Mouse (Mus musculus) cerebellum, adult 11 months (tissue): Measurements from ENCODE around the gene Cnnm1.

ENCODE experiments used
- DNase-seq: peaks from one replicate; pipeline ENCODE4 v3.0.0; 2022

The Cnnm1 gene

DNA sequence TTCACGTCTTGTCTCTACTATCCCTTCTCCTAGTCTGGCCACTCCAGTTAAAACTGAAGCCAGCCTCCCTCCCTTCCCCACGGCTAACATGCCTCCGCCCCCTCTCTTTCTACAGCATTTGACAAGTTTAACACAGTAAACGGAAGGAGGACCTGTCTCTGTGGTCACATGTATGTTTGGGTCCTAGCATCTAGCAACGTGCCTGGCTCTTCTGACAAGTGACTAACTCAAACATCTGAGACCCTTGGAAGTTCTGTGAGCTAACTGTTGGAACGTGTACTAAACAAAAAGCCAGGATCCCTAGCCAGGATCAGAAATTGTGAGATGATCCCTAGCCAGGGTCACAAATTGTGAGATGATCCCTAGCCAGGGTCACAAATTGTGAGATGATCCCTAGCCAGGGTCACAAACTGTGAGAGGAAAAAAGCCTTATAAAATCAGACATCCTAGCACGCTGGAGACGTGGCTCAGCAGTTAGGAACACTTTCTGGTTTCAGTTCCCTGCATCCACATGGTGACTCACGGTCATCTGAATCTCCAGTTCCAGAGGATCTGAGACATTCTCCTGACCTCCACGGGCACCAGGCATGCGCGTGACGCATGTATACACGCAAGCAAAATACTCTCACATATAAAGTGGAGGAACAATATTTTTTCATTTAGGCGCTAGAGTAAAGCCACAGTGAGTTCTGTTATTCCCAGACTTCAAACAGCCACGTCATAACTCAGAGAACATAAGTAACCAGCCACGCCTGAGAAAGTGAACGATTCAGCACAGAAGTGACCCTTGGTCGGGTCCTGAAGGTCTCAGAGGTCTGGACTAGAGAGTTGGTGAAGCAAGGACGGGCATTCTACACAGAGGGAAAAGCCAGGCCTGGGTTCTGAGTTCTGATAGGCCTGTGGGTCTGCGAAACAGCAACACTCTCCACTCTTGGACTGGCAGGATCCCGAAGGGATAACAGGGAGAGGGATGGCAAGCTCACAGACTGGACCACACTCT, 71.7 kb downstream of the Cnnm1 start:
- DNase-seq, result no peak

DNA sequence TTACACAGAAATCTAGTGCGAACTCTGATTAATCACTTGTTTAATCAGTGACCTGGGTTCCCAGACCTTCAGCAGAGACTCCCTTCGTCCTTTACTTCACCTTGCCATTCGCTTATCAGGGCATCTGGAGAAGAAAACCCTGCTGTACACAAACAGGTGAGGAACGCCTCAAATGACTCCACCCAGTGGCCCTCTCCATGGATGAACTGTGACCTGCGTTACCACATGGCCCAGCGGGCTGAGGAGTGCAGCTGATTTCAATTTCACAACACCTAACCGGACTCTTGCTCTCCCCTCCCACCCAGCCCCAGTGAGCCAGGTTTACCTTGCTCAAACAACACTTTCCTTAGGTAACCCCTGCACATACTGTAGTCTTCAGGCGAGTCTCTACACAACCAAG, 73.6 kb downstream of the Cnnm1 start:
- DNase-seq, result no peak

DNA sequence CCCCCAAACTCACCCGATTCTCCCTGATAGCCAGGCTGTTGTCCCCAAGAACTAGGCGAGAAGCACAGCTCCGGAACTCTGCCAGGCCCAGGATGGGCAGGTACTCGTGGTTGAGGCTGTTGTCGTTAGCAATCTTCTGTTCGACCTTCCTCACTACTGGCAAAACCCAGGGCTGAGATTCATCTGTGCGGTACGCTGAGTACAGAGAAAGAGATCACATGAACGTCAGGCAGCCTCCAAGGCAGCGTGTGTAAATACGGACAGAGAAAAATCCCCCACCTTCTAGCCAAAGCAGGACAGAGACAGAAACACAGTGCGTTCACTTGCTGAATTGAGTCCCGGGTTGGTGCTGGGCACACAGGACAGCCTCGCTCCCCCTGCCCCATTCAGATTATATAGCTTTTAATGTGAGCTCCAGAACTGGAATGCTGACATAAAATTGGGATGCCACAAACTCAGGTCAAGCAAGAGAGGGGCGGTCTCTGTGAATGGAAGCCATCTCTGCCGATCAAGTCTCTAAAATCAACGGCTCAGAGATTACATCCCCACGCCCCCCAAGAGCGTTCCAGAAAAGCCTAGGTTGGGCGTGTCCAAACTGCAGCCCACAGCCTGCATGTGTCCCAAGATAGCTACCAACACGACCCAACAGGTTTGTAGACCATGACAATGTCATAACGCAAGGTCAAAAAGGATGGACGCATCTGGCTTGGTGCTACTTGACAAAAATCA, 75.6 kb downstream of the Cnnm1 start:
- no peak for DNase-seq

DNA sequence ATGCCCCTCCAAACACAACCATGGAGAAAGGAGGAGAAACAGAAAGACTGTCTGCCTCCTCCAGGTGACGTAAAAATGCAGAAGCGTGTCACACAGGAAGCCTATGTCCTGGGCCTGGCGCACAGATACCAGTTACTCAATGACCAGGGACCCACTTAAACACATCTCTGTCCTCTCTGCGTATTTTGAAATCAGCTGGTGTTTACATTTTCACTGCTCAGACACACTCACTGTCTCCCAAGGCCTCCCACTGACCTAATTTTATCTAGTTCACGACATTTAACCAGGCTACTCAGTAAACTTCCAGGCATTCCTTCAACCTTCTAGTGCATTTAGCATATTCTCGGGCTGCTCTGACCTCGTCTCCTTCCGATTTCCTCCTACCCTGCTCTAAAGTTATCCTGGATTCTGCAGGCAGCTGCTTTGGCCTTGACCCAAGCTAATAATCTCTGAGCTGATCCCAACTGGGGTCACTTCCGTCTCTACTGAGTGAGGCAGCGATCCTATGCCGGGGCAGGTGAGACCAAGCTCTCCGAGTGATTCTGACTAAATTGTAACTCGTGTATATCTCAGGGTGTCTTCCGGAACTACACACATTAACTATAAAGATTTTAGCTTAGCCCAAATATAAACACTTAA, 76.3 kb downstream of the Cnnm1 start:
- no peak for DNase-seq

DNA sequence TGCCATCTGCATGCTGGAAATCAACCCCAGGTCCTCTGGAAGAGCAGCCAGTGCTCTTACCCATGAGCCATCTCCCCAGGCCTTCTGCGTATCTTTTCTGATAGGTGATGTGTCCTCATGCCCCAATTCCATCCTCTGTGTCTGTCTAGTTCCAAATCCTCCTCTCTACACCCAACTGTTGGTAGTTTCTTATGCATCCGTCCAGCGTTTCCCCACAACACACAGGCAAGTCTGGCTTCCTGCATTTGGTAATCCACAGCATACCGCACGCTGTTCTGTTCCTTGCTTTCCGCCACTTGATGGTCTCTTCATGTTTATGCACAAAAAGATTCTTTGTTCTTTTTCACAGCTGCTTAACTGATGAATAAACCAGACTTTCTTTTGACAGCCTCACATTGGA, 77.1 kb downstream of the Cnnm1 start:
- DNase-seq, result no peak

DNA sequence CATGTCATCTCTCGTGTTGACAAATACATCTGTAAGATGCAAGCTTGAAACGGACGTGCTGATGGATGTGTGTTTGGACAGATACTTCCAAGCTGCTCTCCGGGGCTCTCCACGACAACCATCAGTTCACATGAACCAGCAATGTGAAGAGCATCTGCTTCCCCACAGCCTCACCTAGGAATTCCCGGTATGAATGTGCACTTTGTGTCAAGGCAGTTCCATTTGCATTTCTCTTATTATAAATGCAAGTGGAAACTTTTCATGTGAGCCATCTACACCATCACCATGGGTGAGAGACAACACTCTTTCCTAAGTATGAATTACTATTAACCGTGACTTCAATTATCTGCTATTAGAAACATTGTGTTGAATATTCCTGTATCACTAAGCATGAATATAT, 77.6 kb downstream of the Cnnm1 start:
- DNase-seq, result no peak

DNA sequence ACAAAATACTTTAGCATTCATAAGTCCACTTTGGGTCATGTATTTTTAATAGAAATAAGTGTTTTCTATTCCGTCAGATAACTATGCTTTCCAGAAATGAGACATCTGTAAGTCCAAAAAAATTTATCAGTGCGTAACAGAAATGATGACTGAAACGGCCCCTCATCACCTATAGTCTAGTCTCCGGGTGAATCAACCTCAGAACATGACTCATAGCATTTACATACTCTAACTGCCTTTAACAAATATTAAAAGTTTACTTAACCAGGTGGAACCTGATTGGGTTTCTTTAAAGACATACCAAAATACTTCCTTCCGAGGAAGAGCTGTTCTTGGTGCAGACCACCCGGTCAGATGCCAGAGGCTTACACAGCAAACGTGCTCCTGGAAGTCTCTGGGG, 78.0 kb downstream of the Cnnm1 start:
- no peak for DNase-seq

DNA sequence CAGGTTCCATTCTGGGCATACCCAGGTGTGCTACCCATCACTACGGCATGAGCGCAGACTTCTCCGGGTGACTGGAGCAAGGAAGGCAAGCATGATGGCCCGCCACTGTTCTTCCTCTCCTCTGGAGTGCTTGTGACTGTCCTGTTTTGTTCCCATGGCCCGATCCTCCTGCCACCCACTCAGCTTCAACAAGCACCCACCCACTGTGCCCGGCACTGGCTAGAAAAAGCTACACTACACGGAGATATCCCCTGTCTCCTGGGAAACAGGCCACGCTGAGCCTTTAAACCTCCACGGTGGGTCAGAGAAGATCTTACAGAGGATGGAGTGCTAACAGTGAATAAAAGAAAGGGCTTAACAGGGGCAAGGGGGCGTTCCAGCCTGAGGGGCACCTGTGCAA, 79.0 kb downstream of the Cnnm1 start:
- no peak for DNase-seq

DNA sequence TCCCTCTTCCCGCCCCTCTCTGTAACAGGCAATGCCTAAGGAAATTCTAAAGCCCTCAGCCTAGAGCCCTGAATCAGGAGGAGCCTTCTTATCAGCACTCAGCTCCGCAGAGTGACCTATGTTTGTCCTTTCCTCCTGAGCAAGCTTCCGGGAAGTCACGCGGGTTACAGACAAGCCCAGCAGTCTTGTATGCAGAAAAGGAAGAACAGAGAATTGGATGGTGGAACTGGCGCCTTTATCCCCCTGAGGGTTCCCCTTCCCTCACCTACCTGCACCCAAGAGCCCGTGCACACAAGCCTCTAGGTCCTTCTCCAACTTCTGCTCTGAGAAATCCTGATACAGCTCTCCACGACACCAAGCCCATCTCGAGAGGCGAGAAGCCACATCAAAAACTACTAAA, 80.2 kb downstream of the Cnnm1 start:
- no peak for DNase-seq

DNA sequence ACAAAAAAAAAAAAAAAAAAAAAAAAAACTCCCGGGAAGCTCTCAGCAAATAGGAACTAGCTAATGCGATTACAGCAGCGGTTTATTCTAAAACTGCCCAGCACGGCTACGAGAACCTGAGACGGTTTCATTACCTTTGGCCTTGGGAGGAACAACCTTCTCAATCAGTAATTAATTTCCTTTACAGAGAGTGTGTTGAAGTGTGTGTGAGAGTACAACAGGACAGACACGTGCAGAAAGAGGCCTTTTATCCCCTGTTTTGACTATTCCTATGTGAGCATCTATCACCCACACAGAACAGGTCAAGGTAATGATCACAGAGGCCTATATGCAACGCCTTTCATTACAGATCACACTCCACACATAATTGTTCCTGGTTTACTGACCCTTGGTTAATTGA, 81.1 kb downstream of the Cnnm1 start:
- no peak for DNase-seq

DNA sequence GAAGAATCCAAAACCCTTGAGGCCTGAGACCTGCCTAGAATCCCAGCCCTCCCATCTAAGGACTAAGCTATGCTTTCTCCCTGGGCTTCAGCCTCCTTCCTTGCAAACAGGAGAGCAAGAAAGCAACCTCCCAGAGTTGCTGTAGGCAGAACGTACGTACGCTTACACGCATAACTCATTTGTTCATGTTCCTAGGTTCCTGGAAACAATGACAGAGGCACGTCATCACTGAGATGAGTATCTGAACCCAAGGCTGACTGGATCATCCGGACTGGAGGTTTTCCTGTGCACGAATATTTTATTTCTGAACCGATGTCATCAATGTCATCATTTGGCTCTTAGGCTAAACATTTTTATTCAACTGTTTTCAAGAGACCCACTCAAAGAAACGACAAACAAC, 81.8 kb downstream of the Cnnm1 start:
- no peak for DNase-seq

DNA sequence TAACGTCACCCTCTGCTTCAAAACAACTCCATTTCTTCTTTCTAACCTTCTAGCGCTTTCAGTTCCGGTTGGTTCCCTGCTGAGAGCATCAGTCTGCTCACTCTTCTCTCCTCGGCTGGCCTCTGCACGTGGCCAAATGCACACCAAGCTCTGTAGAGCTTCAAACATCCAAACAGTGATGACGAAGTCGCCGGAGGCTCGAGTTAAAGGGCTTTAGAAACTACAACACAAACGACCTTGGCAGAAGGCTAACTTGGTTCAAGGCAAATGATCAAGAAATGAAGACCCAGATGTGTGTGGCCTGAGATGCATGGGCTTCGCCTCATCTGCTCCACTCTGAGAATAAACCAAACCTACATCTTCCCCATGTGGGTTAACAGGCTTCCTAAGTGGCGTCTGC, 83.3 kb downstream of the Cnnm1 start:
- peak; percentile 37 for DNase-seq

DNA sequence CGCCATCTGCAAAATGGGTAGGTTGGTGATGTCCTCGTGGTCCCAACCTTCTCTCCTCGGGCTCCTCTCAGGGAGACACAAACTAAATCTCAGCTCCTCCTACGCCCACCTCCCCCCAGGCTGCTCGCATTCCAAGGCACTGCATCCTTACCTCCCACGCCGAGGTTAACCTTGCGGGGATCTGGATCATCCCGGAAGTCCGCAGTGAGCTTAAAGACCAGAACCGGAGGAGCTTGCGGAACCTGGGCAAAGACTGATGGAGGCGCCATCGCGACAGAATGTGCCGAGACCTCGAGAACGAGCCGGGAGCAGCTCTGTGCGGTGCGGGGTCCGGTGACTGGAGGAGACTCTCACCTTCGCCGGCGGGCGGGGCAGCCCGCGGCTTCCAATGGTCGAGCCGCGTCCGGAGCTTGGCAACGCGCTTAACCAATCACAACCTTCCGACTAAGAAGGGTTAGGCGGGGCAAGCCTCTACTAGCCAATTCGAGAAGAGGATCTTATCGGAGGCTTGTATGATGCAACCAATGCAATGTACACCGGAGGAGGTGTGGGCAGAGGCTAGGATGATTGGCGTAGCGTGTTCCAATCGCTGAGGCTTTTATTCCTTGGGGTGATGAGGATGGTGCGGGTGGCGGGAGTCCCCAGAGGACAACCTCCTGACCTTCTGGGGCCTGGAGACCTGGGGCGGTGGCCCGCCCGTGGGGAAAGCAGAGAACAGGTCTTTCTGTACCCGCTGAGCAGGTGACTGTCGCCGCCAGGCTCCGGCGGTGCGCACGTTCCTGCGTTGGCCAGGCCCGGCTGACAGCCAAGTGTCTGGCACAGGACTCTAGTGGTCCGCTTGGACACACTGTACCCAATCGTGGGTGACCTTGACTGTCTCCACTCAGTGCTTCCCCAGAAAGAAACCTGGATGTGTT, 84.2 kb downstream of the Cnnm1 start, which contains the start of gene Got1:
Gene Got1, minus strand, starts transcription at position 419 of the 917 bp plus-strand sequence.
- DNase-seq, result peak; percentile 97

DNA sequence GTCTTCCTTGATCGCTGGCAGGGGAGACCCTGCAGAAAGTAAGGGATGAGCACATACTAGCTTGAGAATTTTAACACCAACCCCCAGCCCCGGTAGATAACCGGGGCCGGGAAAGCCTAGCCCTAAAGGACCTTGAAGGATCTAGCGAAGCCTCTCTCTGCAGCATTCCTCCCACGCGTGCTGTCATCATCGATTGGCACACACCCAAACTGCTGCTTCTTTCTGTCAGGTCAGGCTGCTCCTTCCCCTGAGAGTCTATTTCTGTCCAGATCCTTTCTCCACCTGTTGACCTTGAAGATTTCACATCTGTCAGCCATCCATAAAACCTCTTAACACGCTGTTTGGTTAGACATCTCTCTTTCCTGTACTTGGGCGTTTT, 84.9 kb downstream of the Cnnm1 start:
- DNase-seq, result peak; percentile 73

DNA sequence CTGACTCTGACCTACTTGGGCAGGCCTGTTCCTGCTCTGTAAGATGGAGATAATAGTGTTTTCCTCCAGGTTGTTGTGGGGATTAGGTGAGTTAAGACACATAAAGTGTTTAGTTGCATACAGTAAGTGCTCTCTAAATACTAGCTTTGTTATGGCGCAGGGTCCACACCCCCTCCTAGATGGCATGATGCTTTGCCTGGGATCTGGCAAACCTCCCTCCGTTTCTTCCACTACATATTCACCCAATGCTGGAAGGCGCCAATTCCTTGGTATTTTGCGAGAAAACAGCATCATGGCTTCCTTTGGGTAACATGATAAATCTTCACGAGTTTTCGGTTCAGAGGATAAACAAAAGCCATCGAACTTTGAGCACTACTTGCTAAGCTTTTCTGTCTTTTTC, 85.3 kb downstream of the Cnnm1 start:
- no peak for DNase-seq

DNA sequence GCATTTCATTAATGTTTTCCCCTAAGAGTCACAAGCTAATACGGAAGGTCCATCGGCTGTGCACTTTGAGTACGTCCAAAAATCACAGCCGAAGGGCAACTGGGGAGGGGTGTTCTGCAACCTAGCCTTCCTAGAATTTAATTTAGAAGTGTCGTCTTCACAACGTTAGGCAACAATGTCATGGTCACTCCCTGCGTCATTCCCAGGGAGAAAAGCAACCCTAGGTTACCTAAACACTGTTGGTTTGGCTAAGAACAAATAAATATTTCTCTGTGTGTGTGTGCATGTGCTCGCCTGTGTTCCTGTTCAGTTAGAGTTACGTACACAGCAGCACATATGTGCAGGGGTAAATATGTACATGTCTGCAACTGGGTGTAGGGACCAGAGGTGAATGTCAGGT, 85.8 kb downstream of the Cnnm1 start:
- DNase-seq, result no peak

DNA sequence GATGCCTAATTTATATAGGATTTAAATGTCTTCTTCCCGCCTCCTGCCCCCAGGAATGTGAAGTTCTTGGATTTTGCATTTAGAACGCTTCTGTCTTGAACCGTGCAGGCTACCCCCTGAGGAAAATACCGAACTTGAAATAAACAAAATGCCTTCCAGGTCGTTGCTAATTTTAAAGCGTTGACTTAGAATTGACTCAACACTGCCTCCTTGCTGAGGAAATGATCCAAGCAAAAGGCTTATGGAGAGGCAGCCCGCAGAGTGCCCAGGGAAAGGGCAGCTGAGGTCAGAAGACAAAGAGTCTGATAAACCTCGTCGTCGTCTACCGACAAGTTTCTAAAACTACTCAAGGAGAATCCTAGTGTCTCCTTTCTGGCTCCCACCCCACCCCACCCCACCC, 86.9 kb downstream of the Cnnm1 start:
- no peak for DNase-seq

DNA sequence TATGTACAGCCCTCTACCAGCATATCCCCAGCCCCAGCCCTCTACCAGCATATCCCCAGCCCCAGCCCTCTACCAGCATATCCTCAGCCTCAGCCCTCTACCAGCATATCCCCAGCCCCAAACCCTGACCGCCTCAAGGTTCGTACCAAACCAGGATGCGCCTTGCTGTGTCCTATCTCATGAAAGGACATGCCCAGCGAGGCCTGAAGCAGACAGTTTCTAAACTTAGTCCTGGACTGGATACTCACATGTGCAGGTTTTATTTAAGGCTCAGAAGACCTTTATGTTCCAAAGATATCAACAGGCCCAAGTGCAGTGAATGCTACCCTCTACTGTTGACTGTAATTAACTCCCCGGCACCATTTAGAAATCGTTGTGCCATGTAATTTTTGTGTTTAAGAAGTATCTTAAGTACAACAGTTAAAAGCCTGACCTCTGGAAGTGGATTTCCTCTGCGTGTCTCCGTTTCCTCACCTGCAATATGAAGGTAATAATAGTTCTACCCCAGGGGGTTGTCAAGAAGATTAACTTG, 87.9 kb downstream of the Cnnm1 start:
- DNase-seq, result no peak

DNA sequence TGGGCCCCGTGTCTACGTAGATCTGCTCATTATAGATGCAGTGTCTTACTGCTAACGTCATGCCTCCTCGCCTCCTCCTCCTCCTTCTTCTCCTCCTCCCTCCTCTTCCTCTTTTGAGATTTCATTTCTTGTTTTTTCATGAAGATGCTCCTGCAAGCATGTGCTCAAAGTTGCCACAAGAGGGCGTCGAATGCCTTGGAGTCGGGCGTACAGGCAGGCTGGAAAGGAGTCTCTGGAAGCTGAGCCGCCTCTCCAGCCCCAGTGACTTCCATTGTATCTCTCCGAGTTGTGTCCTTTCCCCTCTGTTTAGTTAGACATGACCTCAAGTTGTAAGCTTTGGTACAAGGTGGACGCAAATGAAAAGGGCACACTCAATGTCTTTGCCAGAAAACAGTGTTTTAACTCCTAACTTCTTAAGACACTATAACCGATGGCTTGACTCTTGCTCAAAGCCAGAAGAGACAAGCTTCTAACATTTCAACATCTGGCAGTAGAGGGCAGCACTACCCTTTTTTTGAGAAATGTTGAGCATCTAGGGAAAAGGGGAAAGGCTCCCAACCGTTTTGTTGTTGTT, 90.0 kb downstream of the Cnnm1 start:
- DNase-seq, result peak; percentile 50

DNA sequence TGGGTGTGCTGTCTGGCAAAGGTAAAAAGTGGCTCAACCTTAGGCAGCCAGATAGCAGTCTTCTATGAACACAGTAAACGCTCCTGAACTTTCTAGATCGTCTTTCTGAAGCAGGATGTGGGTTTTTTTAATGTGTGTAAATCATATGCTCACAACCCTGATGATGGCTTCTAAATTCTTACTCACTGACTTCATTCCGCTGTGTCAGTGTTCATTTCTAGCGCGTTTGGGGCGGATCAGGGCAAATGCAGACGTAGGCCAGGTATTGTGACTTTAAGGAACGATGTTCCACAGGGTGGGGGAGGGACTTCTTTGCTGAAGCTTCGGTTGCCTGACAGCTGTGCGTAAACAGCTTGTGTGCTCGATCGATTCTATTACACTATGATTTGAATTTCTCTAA, 90.7 kb downstream of the Cnnm1 start:
- no peak for DNase-seq

DNA sequence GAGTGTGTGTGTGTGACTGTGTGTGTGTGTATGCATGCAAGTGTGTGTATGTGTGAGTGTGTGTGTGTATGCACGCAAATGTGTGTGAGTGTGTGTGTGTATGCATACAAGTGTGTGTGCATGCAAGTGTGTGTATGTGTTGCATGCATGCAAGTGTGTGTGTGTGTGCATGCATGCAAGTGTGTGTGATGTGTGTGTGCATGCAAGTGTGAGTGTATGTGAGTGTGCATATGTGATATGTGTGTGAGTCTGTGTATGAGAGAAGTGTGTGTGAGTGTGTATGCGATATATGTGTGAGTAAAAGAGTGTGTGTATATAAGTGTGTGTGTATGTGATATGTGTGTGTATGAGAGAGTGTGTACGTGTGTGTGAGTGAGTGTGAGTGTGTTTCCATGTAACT, 95.1 kb downstream of the Cnnm1 start:
- no peak for DNase-seq
